Mouse (Mus musculus) inflammation-experienced regulatory T-cells, adult 16 weeks (primary cell): ENCODE data around the gene Ppp3r2. TPM values are rescaled to one million over a fixed set of nuclear protein-coding genes. Genes with fewer than 3 reads are reported as not detected.

Experiments used
- polyA plus RNA-seq: library from polyadenylated mRNA; unstranded; fragments of 100-300 nt; shearing (Covaris generic); gene quantifications from one replicate; pipeline ENCODE4 v1.2.1, GENCODE M21; 2017

The Ppp3r2 gene
- not detected for polyA plus RNA-seq

GRCm38 (mm10) chr4:49681812-49682211, at the start of gene Ppp3r2:
TSS of gene Ppp3r2 (minus strand) at chr4:49682024.

DNA sequence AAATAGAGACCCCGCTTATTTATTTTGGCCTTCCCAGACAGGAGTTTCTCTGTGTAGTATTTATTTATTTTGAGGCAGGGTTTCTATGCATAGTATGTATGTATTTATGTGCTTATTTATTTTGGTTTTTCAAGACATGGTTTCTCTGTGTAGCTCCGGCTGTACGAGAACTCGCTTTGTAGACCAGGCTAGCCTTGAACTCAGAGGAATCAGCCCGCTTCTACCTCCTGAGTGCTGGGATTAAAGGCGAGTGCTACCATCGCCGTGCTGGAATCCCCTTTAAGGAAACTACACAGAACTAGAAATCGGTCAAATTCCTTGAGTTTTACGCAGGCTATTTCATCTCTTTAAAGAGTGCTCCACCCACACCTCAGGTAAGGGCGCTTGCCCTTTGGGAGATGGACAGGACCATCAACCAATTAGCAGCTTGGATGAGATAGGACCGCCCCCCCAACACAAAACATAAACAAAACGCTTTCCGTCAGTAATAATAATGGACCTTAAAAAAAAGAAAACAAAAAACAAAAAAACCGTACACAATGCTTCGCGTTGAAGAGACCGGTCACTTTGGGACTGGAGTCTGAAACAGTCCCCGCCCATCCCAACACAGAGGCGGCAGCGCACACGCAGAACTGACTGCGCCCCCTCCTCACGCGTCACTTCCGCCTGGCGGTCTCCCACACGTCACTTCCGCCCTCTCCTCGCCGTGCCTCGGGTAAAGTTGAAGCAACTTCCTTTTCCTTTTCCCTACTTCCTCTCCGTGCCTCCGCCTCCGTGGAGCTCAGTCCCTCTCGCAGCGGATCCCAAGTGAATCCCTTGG, 50.3 kb downstream of the Ppp3r2 start, which contains the start of gene Rnf20:
TSS of gene Rnf20 (plus strand) at position 688 of the 820 bp plus-strand sequence.

Other genes starting within 250 kb of the Ppp3r2 start
- gene Acnat1, start 208.1 kb downstream of the Ppp3r2 start, polyA plus RNA-seq, result not detected
- not detected for gene Baat, start 175.5 kb downstream of the Ppp3r2 start, polyA plus RNA-seq
- gene Mrpl50, start 160.9 kb downstream of the Ppp3r2 start, polyA plus RNA-seq, result 33.1 TPM
- gene Zfp189, start 160.8 kb downstream of the Ppp3r2 start, polyA plus RNA-seq, result 6.2 TPM
- gene Aldob, start 132.5 kb downstream of the Ppp3r2 start, polyA plus RNA-seq, result not detected
- gene Tmem246, start 84.1 kb downstream of the Ppp3r2 start, polyA plus RNA-seq, result not detected
- 70.5 TPM for gene Rnf20, start 50.0 kb downstream of the Ppp3r2 start, polyA plus RNA-seq
- not detected for gene Grin3a, start 163.7 kb upstream of the Ppp3r2 start, polyA plus RNA-seq